Mouse (Mus musculus): ENCODE measurements around the gene Sfxn2.

GRCm38 (mm10) chr19:46573990-46574389 is 825 bp downstream of the Sfxn2 start:
- no peak for TF ChIP-seq GATA1 (IDR thresholded peaks at IDR 0.05; ENCODE audit: low read length)
- no peak for TF ChIP-seq TAL1 (IDR thresholded peaks at IDR 0.05; ENCODE audit: low read length)
